Mouse (Mus musculus): Measurements from ENCODE around the gene Rmdn2. TPM values are rescaled to one million over a fixed set of nuclear protein-coding genes. Genes with fewer than 3 reads are reported as not detected.
A peak's percentile ranks its signal among the peaks of the same experiment; 100 is the strongest.

Rmdn2 gene
- polyA plus RNA-seq, 1 experiment from 2014 or later, result 13.3 TPM

- ATAC-seq (ENCODE audit: insufficient read depth), result no peak
- Histone ChIP-seq H3K4me3 (ENCODE audit: low read depth, low read length) (no peak overlapping the region), H3K9me3 (ENCODE audit: low read depth, low read length) (no peaks in the 10 kb centered on the region), H3K4me2 (no peak overlapping the region), H3K9ac (no peak overlapping the region), H3K4me1 (ENCODE audit: insufficient read depth) (no peaks in the 10 kb centered on the region), H3K27ac (ENCODE audit: low read depth) (no peak overlapping the region), H3K27me3 (ENCODE audit: insufficient read depth, low read length) (no peaks in the 10 kb centered on the region), H3K36me3 (ENCODE audit: insufficient read depth) (no peaks in the 10 kb centered on the region)
- DNase-seq, result no peak
- WGBS, result 89% methylated on average over 5 of the region's 5 CpGs
- no peak for TF ChIP-seq CTCF (IDR thresholded peaks at IDR 0.05; ENCODE audit: low read depth)
Observed at GRCm38 (mm10) chr17:79650297-79650696, 38.6 kb downstream of the Rmdn2 start.

DNA sequence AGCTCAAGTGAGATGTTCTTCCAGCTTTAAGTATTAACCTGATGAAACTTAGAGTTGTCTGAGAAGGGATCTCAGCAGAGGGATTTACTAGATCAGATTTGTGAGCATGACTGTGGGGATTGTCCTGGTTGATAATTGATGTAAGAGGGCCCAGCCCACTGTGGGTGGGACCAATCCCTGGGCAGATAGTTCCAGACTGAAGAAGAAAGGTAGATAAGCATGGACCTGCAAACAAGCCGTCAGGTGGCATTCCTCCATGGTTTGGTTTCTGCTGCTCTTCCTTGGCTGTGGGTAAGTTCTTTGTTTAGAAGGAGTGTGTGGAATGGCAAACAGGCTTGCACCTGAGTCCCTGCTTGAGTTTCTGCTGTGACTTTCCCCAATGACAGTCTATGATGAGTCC, 41.5 kb downstream of the Rmdn2 start:
- Histone ChIP-seq H3K4me1 (ENCODE audit: insufficient read depth) (no peaks in the 10 kb centered on the region), H3K27ac (ENCODE audit: low read depth) (no peak overlapping the region), H3K4me2 (no peak overlapping the region), H3K9ac (no peak overlapping the region), H3K27me3 (ENCODE audit: insufficient read depth, low read length) (no peaks in the 10 kb centered on the region), H3K36me3 (ENCODE audit: insufficient read depth) (no peaks in the 10 kb centered on the region), H3K4me3 (ENCODE audit: low read depth, low read length) (no peak overlapping the region), H3K9me3 (ENCODE audit: low read depth, low read length) (no peaks in the 10 kb centered on the region)
- ATAC-seq (ENCODE audit: insufficient read depth) (no peak), DNase-seq (no peak)
- 71% methylated on average over 1 of the region's 1 CpGs for WGBS
- TF ChIP-seq CTCF (IDR thresholded peaks at IDR 0.05; ENCODE audit: low read depth), result no peak

DNA sequence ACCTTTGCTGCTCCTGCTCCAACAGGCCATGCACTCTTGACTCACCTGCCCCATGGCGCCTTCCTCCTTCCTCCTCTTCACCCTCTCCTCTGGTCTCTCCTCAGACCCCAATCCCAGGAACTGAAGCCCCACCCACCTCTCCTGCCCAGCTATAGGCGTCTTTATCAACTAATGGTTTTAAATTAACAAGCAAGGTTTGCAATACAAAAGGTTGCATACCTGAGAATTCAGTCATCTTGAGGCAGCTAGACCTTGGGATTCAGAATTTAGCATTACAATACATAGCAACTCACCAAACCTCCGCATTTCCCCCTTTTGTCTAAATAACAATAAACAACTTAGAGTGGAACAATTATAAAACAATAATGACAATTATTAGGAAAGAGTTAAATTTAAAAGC, 42.5 kb downstream of the Rmdn2 start:
- Histone ChIP-seq H3K4me3 (ENCODE audit: low read depth, low read length) (no peak overlapping the region), H3K4me1 (ENCODE audit: insufficient read depth) (no peaks in the 10 kb centered on the region), H3K27me3 (ENCODE audit: insufficient read depth, low read length) (no peaks in the 10 kb centered on the region), H3K9ac (no peak overlapping the region), H3K4me2 (no peak overlapping the region), H3K9me3 (ENCODE audit: low read depth, low read length) (no peaks in the 10 kb centered on the region), H3K36me3 (ENCODE audit: insufficient read depth) (no peaks in the 10 kb centered on the region), H3K27ac (ENCODE audit: low read depth) (no peak overlapping the region)
- DNase-seq (no peak), ATAC-seq (ENCODE audit: insufficient read depth) (no peak)
- no peak for TF ChIP-seq CTCF (IDR thresholded peaks at IDR 0.05; ENCODE audit: low read depth)
- WGBS, result 70% methylated on average over 3 of the region's 3 CpGs

DNA sequence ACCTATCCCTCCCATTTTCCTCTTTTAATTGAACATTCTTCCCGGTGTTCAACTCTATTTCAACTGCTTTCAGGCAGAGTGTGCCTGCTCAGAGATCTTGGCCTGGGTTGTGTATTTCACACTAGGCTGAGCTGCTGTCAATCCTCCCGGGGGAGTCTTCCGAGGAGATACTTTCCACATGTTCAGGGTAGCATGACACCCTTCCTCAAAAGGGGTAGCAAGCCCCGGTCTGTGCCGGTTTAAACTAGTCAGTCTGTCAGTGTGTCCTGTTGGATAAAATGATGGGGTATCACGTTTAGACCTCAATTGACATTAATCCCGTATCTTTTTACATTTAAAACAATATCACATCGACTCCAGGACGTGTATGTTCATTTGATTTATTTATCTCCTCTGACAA, 46.1 kb downstream of the Rmdn2 start:
- Histone ChIP-seq H3K27ac (ENCODE audit: low read depth) (no peak overlapping the region), H3K27me3 (ENCODE audit: insufficient read depth, low read length) (no peaks in the 10 kb centered on the region), H3K4me2 (no peak overlapping the region), H3K9me3 (ENCODE audit: low read depth, low read length) (no peaks in the 10 kb centered on the region), H3K9ac (no peak overlapping the region), H3K4me3 (ENCODE audit: low read depth, low read length) (no peak overlapping the region), H3K36me3 (ENCODE audit: insufficient read depth) (no peaks in the 10 kb centered on the region), H3K4me1 (ENCODE audit: insufficient read depth) (no peaks in the 10 kb centered on the region)
- 41% methylated on average over 9 of the region's 9 CpGs for WGBS
- ATAC-seq (ENCODE audit: insufficient read depth), result peak; percentile 52; the same call in 1 of the 2 replicates
- DNase-seq, result peak; percentile 54
- TF ChIP-seq CTCF (IDR thresholded peaks at IDR 0.05; ENCODE audit: low read depth), result no peak

DNA sequence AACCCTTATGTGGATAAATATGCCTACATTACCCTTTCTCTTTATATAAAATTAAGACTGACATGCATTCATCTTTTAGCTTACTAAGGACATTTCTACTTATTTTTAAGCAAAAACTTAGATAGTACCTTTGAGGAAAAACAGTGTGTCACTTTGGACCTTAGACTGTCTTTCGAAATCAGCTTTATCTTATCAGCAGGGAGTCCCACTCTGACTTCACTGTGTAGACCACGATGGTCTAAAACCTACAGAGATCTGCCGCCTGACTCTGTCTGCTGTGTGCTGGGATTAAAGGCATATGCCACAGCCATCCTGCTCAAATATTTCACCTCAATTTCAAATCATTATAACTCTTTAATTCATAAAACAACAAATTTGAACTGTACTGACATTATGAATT, 46.8 kb downstream of the Rmdn2 start:
- 46% methylated on average over 3 of the region's 3 CpGs for WGBS
- Histone ChIP-seq H3K9me3 (ENCODE audit: low read depth, low read length) (no peaks in the 10 kb centered on the region), H3K27ac (ENCODE audit: low read depth) (no peak overlapping the region), H3K9ac (no peak overlapping the region), H3K4me1 (ENCODE audit: insufficient read depth) (no peaks in the 10 kb centered on the region), H3K4me2 (no peak overlapping the region), H3K4me3 (ENCODE audit: low read depth, low read length) (no peak overlapping the region), H3K27me3 (ENCODE audit: insufficient read depth, low read length) (no peaks in the 10 kb centered on the region), H3K36me3 (ENCODE audit: insufficient read depth) (no peaks in the 10 kb centered on the region)
- DNase-seq (no peak), ATAC-seq (ENCODE audit: insufficient read depth) (no peak)
- TF ChIP-seq CTCF (IDR thresholded peaks at IDR 0.05; ENCODE audit: low read depth), result no peak

- H3K4me1 ChIP-seq (ENCODE audit: insufficient read depth), result no peaks in the 10 kb centered on the region
- no peak overlapping the region for H3K4me2 ChIP-seq
- H3K27ac ChIP-seq (ENCODE audit: low read depth), result no peak overlapping the region
- no peak for DNase-seq
- no peak for TF ChIP-seq CTCF (IDR thresholded peaks at IDR 0.05; ENCODE audit: low read depth)
- ATAC-seq (ENCODE audit: insufficient read depth), result no peak
- no peak overlapping the region for H3K9ac ChIP-seq
- H3K4me3 ChIP-seq (ENCODE audit: low read depth, low read length), result no peak overlapping the region
- no peaks in the 10 kb centered on the region for H3K9me3 ChIP-seq (ENCODE audit: low read depth, low read length)
- no peaks in the 10 kb centered on the region for H3K27me3 ChIP-seq (ENCODE audit: insufficient read depth, low read length)
- 62% methylated on average over 8 of the region's 8 CpGs for WGBS
- no peaks in the 10 kb centered on the region for H3K36me3 ChIP-seq (ENCODE audit: insufficient read depth)
Observed at GRCm38 (mm10) chr17:79658863-79659262, 47.2 kb downstream of the Rmdn2 start.

DNA sequence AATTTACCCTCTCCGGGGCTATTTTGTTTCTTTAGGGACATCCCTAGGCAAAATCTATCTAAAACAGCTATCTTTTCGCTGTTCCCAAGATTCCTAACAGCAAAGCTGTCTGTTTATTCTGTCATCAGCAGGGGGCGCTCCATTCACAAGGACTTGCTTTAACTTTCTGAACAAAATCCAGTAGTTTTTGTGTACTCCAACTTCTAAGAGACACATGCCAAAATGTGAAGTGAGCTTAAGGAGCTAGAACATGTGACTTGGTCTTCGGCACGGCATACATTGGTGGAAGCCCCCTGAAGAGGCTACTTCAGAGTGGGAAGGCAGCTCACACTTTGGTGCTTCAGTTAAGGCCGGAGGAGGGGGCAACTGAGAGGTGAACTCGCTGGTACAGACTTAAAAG, 49.7 kb downstream of the Rmdn2 start:
- H3K4me3 ChIP-seq (ENCODE audit: low read depth, low read length), result no peak overlapping the region

DNA sequence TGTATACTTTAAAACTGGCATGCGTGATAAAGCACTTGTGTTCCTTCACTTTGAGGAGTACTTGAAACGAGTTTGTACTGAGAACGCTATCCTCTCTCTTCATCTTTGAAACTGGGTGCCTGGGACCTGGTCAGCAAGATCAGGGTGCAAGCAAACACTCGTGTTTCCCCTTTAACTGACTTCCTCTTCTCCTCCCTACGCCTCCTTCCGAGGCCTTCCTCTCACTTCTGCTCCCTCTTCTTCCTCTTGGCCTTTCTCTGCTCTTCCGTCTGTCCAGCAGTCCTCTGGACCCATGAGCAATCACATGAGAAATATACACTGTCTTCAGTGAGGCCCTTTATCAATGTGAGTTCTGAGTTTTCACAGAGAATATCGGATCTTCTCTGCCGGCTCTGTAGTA, 50.2 kb downstream of the Rmdn2 start:
- H3K4me3 ChIP-seq (ENCODE audit: low read depth, low read length), result no peak overlapping the region
- no peaks in the 10 kb centered on the region for H3K9me3 ChIP-seq (ENCODE audit: low read depth, low read length)
- H3K27me3 ChIP-seq (ENCODE audit: insufficient read depth, low read length), result no peaks in the 10 kb centered on the region
- no peak overlapping the region for H3K4me2 ChIP-seq
- WGBS, result 70% methylated on average over 9 of the region's 9 CpGs
- H3K4me1 ChIP-seq (ENCODE audit: insufficient read depth), result no peaks in the 10 kb centered on the region
- no peak for TF ChIP-seq CTCF (IDR thresholded peaks at IDR 0.05; ENCODE audit: low read depth)
- no peaks in the 10 kb centered on the region for H3K36me3 ChIP-seq (ENCODE audit: insufficient read depth)
- DNase-seq, result no peak
- H3K27ac ChIP-seq (ENCODE audit: low read depth), result no peak overlapping the region
- H3K9ac ChIP-seq, result no peak overlapping the region
- no peak for ATAC-seq (ENCODE audit: insufficient read depth)

More for the DNA sequence above, 49.7 kb downstream of the Rmdn2 start:
- H3K27ac ChIP-seq (ENCODE audit: low read depth), result no peak overlapping the region
- no peaks in the 10 kb centered on the region for H3K9me3 ChIP-seq (ENCODE audit: low read depth, low read length)
- no peaks in the 10 kb centered on the region for H3K27me3 ChIP-seq (ENCODE audit: insufficient read depth, low read length)
- H3K4me1 ChIP-seq (ENCODE audit: insufficient read depth), result no peaks in the 10 kb centered on the region
- H3K9ac ChIP-seq, result no peak overlapping the region
- WGBS, result 28% methylated on average over 7 of the region's 7 CpGs
- peak; percentile 81 for TF ChIP-seq CTCF (IDR thresholded peaks at IDR 0.05; ENCODE audit: low read depth)
- no peak for ATAC-seq (ENCODE audit: insufficient read depth)
- peak; percentile 93 for DNase-seq
- H3K36me3 ChIP-seq (ENCODE audit: insufficient read depth), result no peaks in the 10 kb centered on the region
- no peak overlapping the region for H3K4me2 ChIP-seq
